Mouse (Mus musculus): ENCODE data around the gene Ifnk. TPM values are rescaled to one million over a fixed set of nuclear protein-coding genes. Genes with fewer than 3 reads are reported as not detected.

Gene Ifnk
- polyA plus RNA-seq, 1 experiment: not detected

GRCm38 (mm10) chr4:35115933-35116332, 35.9 kb upstream of the Ifnk start:
- H3K36me3 ChIP-seq (ENCODE audit: control insufficient read depth, insufficient read depth): no peaks in the 10 kb centered on the region
- no peaks in the 10 kb centered on the region for H3K27me3 ChIP-seq (ENCODE audit: control insufficient read depth, insufficient read depth, insufficient read length)
- TF ChIP-seq CEBPB (IDR thresholded peaks at IDR 0.05; ENCODE audit: insufficient read depth, poor library complexity, severe bottlenecking): no peak
- no peak for TF ChIP-seq MYOD1 (IDR thresholded peaks at IDR 0.05; ENCODE audit: control insufficient read depth in 1 of 3, insufficient read length in 2 of 3, low read depth in 2 of 3)
- no peak for TF ChIP-seq POLR2A (IDR thresholded peaks at IDR 0.05; ENCODE audit: insufficient read length, low read depth)
- TF ChIP-seq TCF12 (IDR thresholded peaks at IDR 0.05; ENCODE audit: insufficient read depth, poor library complexity, severe bottlenecking): no peak
- no peak for TF ChIP-seq POLR2AphosphoS2 (IDR thresholded peaks at IDR 0.05; ENCODE audit: insufficient read length, low read depth)
- TF ChIP-seq E2F4 (IDR thresholded peaks at IDR 0.05; ENCODE audit: insufficient read depth): no peak
- TF ChIP-seq MAX (IDR thresholded peaks at IDR 0.05; ENCODE audit: low read depth): no peak
- no peak for TF ChIP-seq USF1 (IDR thresholded peaks at IDR 0.05; ENCODE audit: low read depth)
- TF ChIP-seq SRF (IDR thresholded peaks at IDR 0.05; ENCODE audit: control insufficient read depth, insufficient read length, low read depth): no peak
- TF ChIP-seq MYOG (IDR thresholded peaks at IDR 0.05; ENCODE audit: control insufficient read depth in 1 of 3, insufficient read depth in 1 of 3, insufficient read length in 2 of 3, low read depth in 2 of 3): no peak
- TF ChIP-seq REST (IDR thresholded peaks at IDR 0.05; ENCODE audit: insufficient read depth, insufficient read length): no peak
- TF ChIP-seq TCF3 (IDR thresholded peaks at IDR 0.05; ENCODE audit: insufficient read length, low read depth): no peak
- no peak overlapping the region for H3K4me3 ChIP-seq
- no peak overlapping the region for H3K4me2 ChIP-seq (ENCODE audit: low read depth)
- no peaks in the 10 kb centered on the region for H3K79me2 ChIP-seq (ENCODE audit: control insufficient read depth, insufficient read depth)
- no peak overlapping the region for H3ac ChIP-seq (ENCODE audit: control insufficient read depth, insufficient read length)

- Histone ChIP-seq H3K36me3 (ENCODE audit: control insufficient read depth, insufficient read depth) (no peaks in the 10 kb centered on the region), H3K27me3 (ENCODE audit: control insufficient read depth, insufficient read depth, insufficient read length) (no peaks in the 10 kb centered on the region), H3K4me2 (ENCODE audit: low read depth) (no peak overlapping the region), H3K79me2 (ENCODE audit: control insufficient read depth, insufficient read depth) (no peaks in the 10 kb centered on the region), H3K4me3 (no peak overlapping the region), H3ac (ENCODE audit: control insufficient read depth, insufficient read length) (no peak overlapping the region)
- TF ChIP-seq TCF12 (IDR thresholded peaks at IDR 0.05; ENCODE audit: insufficient read depth, poor library complexity, severe bottlenecking) (no peak), TCF3 (IDR thresholded peaks at IDR 0.05; ENCODE audit: insufficient read length, low read depth) (no peak), POLR2A (IDR thresholded peaks at IDR 0.05; ENCODE audit: insufficient read length, low read depth) (no peak), MYOD1 (IDR thresholded peaks at IDR 0.05; ENCODE audit: control insufficient read depth in 1 of 3, insufficient read length in 2 of 3, low read depth in 2 of 3) (no peak), CEBPB (IDR thresholded peaks at IDR 0.05; ENCODE audit: insufficient read depth, poor library complexity, severe bottlenecking) (no peak), SRF (IDR thresholded peaks at IDR 0.05; ENCODE audit: control insufficient read depth, insufficient read length, low read depth) (no peak), USF1 (IDR thresholded peaks at IDR 0.05; ENCODE audit: low read depth) (no peak), MAX (IDR thresholded peaks at IDR 0.05; ENCODE audit: low read depth) (no peak), MYOG (IDR thresholded peaks at IDR 0.05; ENCODE audit: control insufficient read depth in 1 of 3, insufficient read depth in 1 of 3, insufficient read length in 2 of 3, low read depth in 2 of 3) (no peak), REST (IDR thresholded peaks at IDR 0.05; ENCODE audit: insufficient read depth, insufficient read length) (no peak), E2F4 (IDR thresholded peaks at IDR 0.05; ENCODE audit: insufficient read depth) (no peak), POLR2AphosphoS2 (IDR thresholded peaks at IDR 0.05; ENCODE audit: insufficient read length, low read depth) (no peak)
Measured at GRCm38 (mm10) chr4:35117144-35117543, 34.7 kb upstream of the Ifnk start.

GRCm38 (mm10) chr4:35118851-35119250, 33.0 kb upstream of the Ifnk start:
- TF ChIP-seq TCF12 (IDR thresholded peaks at IDR 0.05; ENCODE audit: insufficient read depth, poor library complexity, severe bottlenecking): no peak
- no peak for TF ChIP-seq TCF3 (IDR thresholded peaks at IDR 0.05; ENCODE audit: insufficient read length, low read depth)
- no peak for TF ChIP-seq POLR2AphosphoS2 (IDR thresholded peaks at IDR 0.05; ENCODE audit: insufficient read length, low read depth)
- no peak for TF ChIP-seq MYOG (IDR thresholded peaks at IDR 0.05; ENCODE audit: control insufficient read depth in 1 of 3, insufficient read depth in 1 of 3, insufficient read length in 2 of 3, low read depth in 2 of 3)
- TF ChIP-seq POLR2A (IDR thresholded peaks at IDR 0.05; ENCODE audit: insufficient read length, low read depth): no peak
- no peak for TF ChIP-seq E2F4 (IDR thresholded peaks at IDR 0.05; ENCODE audit: insufficient read depth)
- no peak for TF ChIP-seq MAX (IDR thresholded peaks at IDR 0.05; ENCODE audit: low read depth)
- TF ChIP-seq MYOD1 (IDR thresholded peaks at IDR 0.05; ENCODE audit: control insufficient read depth in 1 of 3, insufficient read length in 2 of 3, low read depth in 2 of 3): no peak
- no peak for TF ChIP-seq CEBPB (IDR thresholded peaks at IDR 0.05; ENCODE audit: insufficient read depth, poor library complexity, severe bottlenecking)
- TF ChIP-seq SRF (IDR thresholded peaks at IDR 0.05; ENCODE audit: control insufficient read depth, insufficient read length, low read depth): no peak
- no peak for TF ChIP-seq USF1 (IDR thresholded peaks at IDR 0.05; ENCODE audit: low read depth)
- no peak for TF ChIP-seq REST (IDR thresholded peaks at IDR 0.05; ENCODE audit: insufficient read depth, insufficient read length)
- H3K36me3 ChIP-seq (ENCODE audit: control insufficient read depth, insufficient read depth): no peaks in the 10 kb centered on the region

GRCm38 (mm10) chr4:35120159-35120558, 31.7 kb upstream of the Ifnk start:
- Histone ChIP-seq H3ac (ENCODE audit: control insufficient read depth, insufficient read length) (no peak overlapping the region), H3K27me3 (ENCODE audit: control insufficient read depth, insufficient read depth, insufficient read length) (no peaks in the 10 kb centered on the region), H3K4me3 (no peak overlapping the region), H3K36me3 (ENCODE audit: control insufficient read depth, insufficient read depth) (no peaks in the 10 kb centered on the region), H3K79me2 (ENCODE audit: control insufficient read depth, insufficient read depth) (no peaks in the 10 kb centered on the region), H3K4me2 (ENCODE audit: low read depth) (no peak overlapping the region)
- TF ChIP-seq POLR2AphosphoS2 (IDR thresholded peaks at IDR 0.05; ENCODE audit: insufficient read length, low read depth) (no peak), TCF3 (IDR thresholded peaks at IDR 0.05; ENCODE audit: insufficient read length, low read depth) (no peak), MYOD1 (IDR thresholded peaks at IDR 0.05; ENCODE audit: control insufficient read depth in 1 of 3, insufficient read length in 2 of 3, low read depth in 2 of 3) (no peak), E2F4 (IDR thresholded peaks at IDR 0.05; ENCODE audit: insufficient read depth) (no peak), TCF12 (IDR thresholded peaks at IDR 0.05; ENCODE audit: insufficient read depth, poor library complexity, severe bottlenecking) (no peak), MAX (IDR thresholded peaks at IDR 0.05; ENCODE audit: low read depth) (no peak), USF1 (IDR thresholded peaks at IDR 0.05; ENCODE audit: low read depth) (no peak), SRF (IDR thresholded peaks at IDR 0.05; ENCODE audit: control insufficient read depth, insufficient read length, low read depth) (no peak), REST (IDR thresholded peaks at IDR 0.05; ENCODE audit: insufficient read depth, insufficient read length) (no peak), POLR2A (IDR thresholded peaks at IDR 0.05; ENCODE audit: insufficient read length, low read depth) (no peak), CEBPB (IDR thresholded peaks at IDR 0.05; ENCODE audit: insufficient read depth, poor library complexity, severe bottlenecking) (no peak), MYOG (IDR thresholded peaks at IDR 0.05; ENCODE audit: control insufficient read depth in 1 of 3, insufficient read depth in 1 of 3, insufficient read length in 2 of 3, low read depth in 2 of 3) (no peak)

More at GRCm38 (mm10) chr4:35118851-35119250, 33.0 kb upstream of the Ifnk start:
- H3K79me2 ChIP-seq (ENCODE audit: control insufficient read depth, insufficient read depth): no peaks in the 10 kb centered on the region
- H3ac ChIP-seq (ENCODE audit: control insufficient read depth, insufficient read length): no peak overlapping the region
- H3K4me2 ChIP-seq (ENCODE audit: low read depth): no peak overlapping the region
- H3K27me3 ChIP-seq (ENCODE audit: control insufficient read depth, insufficient read depth, insufficient read length): no peaks in the 10 kb centered on the region
- H3K4me3 ChIP-seq: no peak overlapping the region
